In genomic region chr8:122008395-122008794, GRCm38 (mm10) we compare ENCODE assay signal across 20 mouse cellular contexts. TPM values are rescaled to one million over a fixed set of nuclear protein-coding genes. Genes with fewer than 3 reads are reported as not detected.
A peak's percentile ranks its signal among the peaks of the same experiment; 100 is the strongest.
DNase-seq lines count a peak whose midpoint lies in the region; ATAC-seq and TF ChIP-seq lines count a peak whose summit lies in the region.
"Had no signal": no experiment of that assay in that cellular context is flagged by ENCODE, and none has a peak within 500 bp of the region (broad histone marks: within the 10 kb centered on the region; RNA-seq: fewer than 3 reads in every experiment).

No protein-coding gene starts in this region.

- peak overlapping the region; percentile 95 for H3K27ac ChIP-seq in layer of hippocampus, adult 2 months
- no peak overlapping the region for H3K27ac ChIP-seq in forebrain, embryonic 12.5 days
- H3K27ac ChIP-seq: embryonic facial prominence, embryonic 13.5 days; forebrain, embryonic 13.5 days; heart, adult 2 months; hindbrain, embryonic 12.5 days had no signal

- no peak for DNase-seq in layer of hippocampus, adult 2 months (ENCODE audit: low spot score in 2 of 2)
- DNase-seq in layer of hippocampus, adult 9-11 months: no peak
- DNase-seq in thymus, postnatal 25 days: peak; percentile 6
- DNase-seq in thymus, postnatal 36 days: no peak
- DNase-seq: adrenal gland, postnatal 14 days; cerebellum, adult 11-12 months; cerebellum, postnatal 10 days; forebrain, postnatal 0 days; gastrocnemius, postnatal 14 days; heart, adult 2 months; heart, postnatal 36 days had no signal

- H3K4me3 ChIP-seq in layer of hippocampus, adult 2 months: peak overlapping the region; percentile 51
- no peak overlapping the region for H3K4me3 ChIP-seq in forebrain, embryonic 12.5 days (replicated peaks)
- H3K4me3 ChIP-seq: embryonic facial prominence, embryonic 13.5 days; forebrain, embryonic 13.5 days; heart, adult 2 months; heart, embryonic 12.5 days; hindbrain, embryonic 12.5 days had no signal

- no peak for TF ChIP-seq CTCF in layer of hippocampus, adult 2 months (conservative IDR thresholded peaks at IDR 0.05)

- no peak overlapping the region for H3K9ac ChIP-seq in forebrain, embryonic 12.5 days
- H3K9ac ChIP-seq: forebrain, embryonic 13.5 days; forebrain, postnatal 0 days; heart, embryonic 12.5 days; hindbrain, embryonic 12.5 days had no signal

- H3K36me3 ChIP-seq in forebrain, embryonic 12.5 days (replicated peaks): peaks cover 59% of the 10 kb centered on the region

- ATAC-seq in megakaryocyte, adult 5-6 weeks (ENCODE audit: poor library complexity, severe bottlenecking): peak; percentile 45; the same call in 1 of the 2 replicates
- ATAC-seq in forebrain, embryonic 12.5 days (ENCODE audit: low FRiP score): no peak
- ATAC-seq: activated CD4-positive, CD25-positive, alpha-beta regulatory T cell, adult 4 months; forebrain, embryonic 13.5 days; forebrain, postnatal 0 days; Patski had no signal

- H3K9me3 ChIP-seq in forebrain, embryonic 12.5 days: no peaks in the 10 kb centered on the region
- H3K9me3 ChIP-seq: embryonic facial prominence, embryonic 13.5 days; forebrain, embryonic 13.5 days; heart, embryonic 12.5 days; hindbrain, embryonic 12.5 days had no signal

- 91% methylated on average over 5 of the region's 5 CpGs for WGBS in forebrain, embryonic 12.5 days

- no peak overlapping the region for H3K4me2 ChIP-seq in forebrain, embryonic 12.5 days
- H3K4me2 ChIP-seq: embryonic facial prominence, embryonic 13.5 days; forebrain, embryonic 13.5 days; heart, embryonic 12.5 days; hindbrain, embryonic 12.5 days had no signal

- no peaks in the 10 kb centered on the region for H3K27me3 ChIP-seq in forebrain, embryonic 12.5 days
- H3K27me3 ChIP-seq: CH12.LX; embryonic facial prominence, embryonic 13.5 days; forebrain, embryonic 13.5 days; heart, embryonic 12.5 days; hindbrain, embryonic 12.5 days; Patski had no signal

- H3K4me1 ChIP-seq in forebrain, embryonic 12.5 days: peaks cover 8% of the 10 kb centered on the region; the same call in 1 of the 2 replicates
- H3K4me1 ChIP-seq: embryonic facial prominence, embryonic 13.5 days had no signal

RNA-seq across cellular contexts. Expression of gene Banp, which starts 58.8 kb away (rescaled TPM):
- 10 to 100 TPM; 32.7 to 61.0 TPM for total RNA-seq in layer of hippocampus, adult 2 months (2021)
- 8.1 and 9.2 TPM in 2 replicates for total RNA-seq in megakaryocyte, adult 5-6 weeks (2015)
- total RNA-seq in megakaryocyte, adult 5-6 weeks (2017): 21.3 and 28.7 TPM in 2 replicates
- polyA plus RNA-seq in forebrain, embryonic 12.5 days (2016; fragmentation: Nextera tagmentation; extraction: Ambion mirVana): 49.1 and 65.9 TPM in 2 replicates
